Mouse (Mus musculus): ENCODE measurements around the gene Dab2ip.

DNA sequence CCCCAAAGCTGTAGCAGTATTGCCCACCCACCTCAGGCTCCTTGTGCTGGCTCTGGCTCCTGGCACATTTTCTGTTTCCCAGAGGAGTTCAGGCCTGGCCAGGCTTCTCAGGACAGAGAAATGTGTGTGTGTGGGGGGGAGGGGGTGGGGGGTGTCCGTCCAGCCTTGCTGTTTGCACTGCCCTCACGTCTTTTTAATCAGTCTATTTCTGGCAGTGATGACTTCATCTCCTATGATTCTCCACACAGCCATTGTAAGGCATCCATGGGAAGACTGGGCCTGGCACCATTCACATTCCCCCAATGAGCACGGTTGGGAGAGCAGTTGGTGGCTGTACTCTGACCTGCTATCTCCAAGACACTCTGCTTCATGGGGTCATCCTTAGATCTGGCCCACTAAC lies 125.9 kb downstream of the Dab2ip start:
- TF ChIP-seq CTCF (IDR thresholded peaks at IDR 0.05; ENCODE audit: low read depth, low read length) (no peak), POLR2A (IDR thresholded peaks at IDR 0.05; ENCODE audit: borderline replicate concordance, low read depth, low read length) (no peak)
